Mouse (Mus musculus): ENCODE measurements around the gene Got1. TPM values are rescaled to one million over a fixed set of nuclear protein-coding genes. Genes with fewer than 3 reads are reported as not detected.
A peak's percentile ranks its signal among the peaks of the same experiment; 100 is the strongest.
"Not testable (repeated sequence)": the region's sequence is repeated elsewhere in the genome, so short reads cannot be mapped to it uniquely, and the experiment has no call there.

The Got1 gene
- total RNA-seq, 2 experiments from 2014 or later, result 350 to 495 TPM

- DNase-seq, result no peak
Measured at GRCm38 (mm10) chr19:43521996-43522395, 2.4 kb downstream of the Got1 start.

GRCm38 (mm10) chr19:43521362-43521761, 3.0 kb downstream of the Got1 start:
- no peak for DNase-seq

- no peak for DNase-seq
Measured at GRCm38 (mm10) chr19:43520402-43520801, 4.0 kb downstream of the Got1 start.

GRCm38 (mm10) chr19:43519226-43519625, 5.2 kb downstream of the Got1 start:
- no peak for DNase-seq

GRCm38 (mm10) chr19:43518261-43518660, 6.1 kb downstream of the Got1 start:
- DNase-seq, result no peak

- no peak for DNase-seq
Measured at GRCm38 (mm10) chr19:43517808-43518207, 6.6 kb downstream of the Got1 start.

GRCm38 (mm10) chr19:43517320-43517719, 7.1 kb downstream of the Got1 start:
- no peak for DNase-seq

GRCm38 (mm10) chr19:43516397-43517035, 7.9 kb downstream of the Got1 start:
- DNase-seq, result no peak

GRCm38 (mm10) chr19:43515668-43516396, 8.6 kb downstream of the Got1 start:
- no peak for DNase-seq

- no peak for DNase-seq
Measured at GRCm38 (mm10) chr19:43513874-43514273, 10.5 kb downstream of the Got1 start.

- DNase-seq, result no peak
Measured at GRCm38 (mm10) chr19:43511621-43512620, 12.5 kb downstream of the Got1 start.

- DNase-seq, result no peak
Measured at GRCm38 (mm10) chr19:43510436-43511220, 13.8 kb downstream of the Got1 start.

GRCm38 (mm10) chr19:43505441-43505840, 19.0 kb downstream of the Got1 start:
- no peak for DNase-seq

- not testable (repeated sequence) for DNase-seq
Measured at GRCm38 (mm10) chr19:43503593-43503992, 20.8 kb downstream of the Got1 start.

GRCm38 (mm10) chr19:43502630-43503029, 21.8 kb downstream of the Got1 start:
- DNase-seq, result no peak

GRCm38 (mm10) chr19:43498874-43499273, 25.5 kb downstream of the Got1 start:
- peak; percentile 41 for DNase-seq

GRCm38 (mm10) chr19:43497440-43497839, 27.0 kb downstream of the Got1 start:
- peak; percentile 35 for DNase-seq

- no peak for DNase-seq
Measured at GRCm38 (mm10) chr19:43495846-43496245, 28.6 kb downstream of the Got1 start.

- no peak for DNase-seq
Measured at GRCm38 (mm10) chr19:43494914-43495313, 29.5 kb downstream of the Got1 start.

- no peak for DNase-seq
Measured at GRCm38 (mm10) chr19:43493878-43494277, 30.5 kb downstream of the Got1 start.

GRCm38 (mm10) chr19:43493316-43493715, 31.1 kb downstream of the Got1 start:
- DNase-seq, result not testable (repeated sequence)

GRCm38 (mm10) chr19:43487429-43487828, 37.0 kb downstream of the Got1 start:
- no peak for DNase-seq

Data from gastrocnemius, postnatal 25 days (tissue).